Mouse (Mus musculus): ENCODE data around the gene Tac4. TPM values are rescaled to one million over a fixed set of nuclear protein-coding genes. Genes with fewer than 3 reads are reported as not detected.
A peak's percentile ranks its signal among the peaks of the same experiment; 100 is the strongest.

The Tac4 gene
- polyA plus RNA-seq, 1 experiment = 0.44 TPM

GRCm38 (mm10) chr11:95255747-95256146, 5.6 kb upstream of the Tac4 start:
- H3K27ac ChIP-seq (ENCODE audit: insufficient read depth, low read length) = no peak overlapping the region
- no peak overlapping the region for H3K4me3 ChIP-seq (ENCODE audit: extremely low read depth, insufficient read depth, insufficient read length)
- WGBS = 81% methylated on average over 6 of the region's 6 CpGs
- DNase-seq (ENCODE audit: low read depth in 1 of 2, low spot score in 2 of 2) = no peak
- no peaks in the 10 kb centered on the region for H3K27me3 ChIP-seq (ENCODE audit: control insufficient read depth, insufficient read depth, low read length)
- peaks cover 6% of the 10 kb centered on the region for H3K4me1 ChIP-seq (ENCODE audit: control insufficient read depth, insufficient read depth, insufficient read length)
- no peaks in the 10 kb centered on the region for H3K36me3 ChIP-seq (ENCODE audit: control insufficient read depth, insufficient read depth, low read length)
- TF ChIP-seq POLR2A (IDR thresholded peaks at IDR 0.05; ENCODE audit: low read depth, low read length) (no peak), CTCF (IDR thresholded peaks at IDR 0.05; ENCODE audit: extremely low read depth, insufficient read depth, insufficient read length, insufficient replicate concordance) (no peak)

GRCm38 (mm10) chr11:95257930-95258329, 3.4 kb upstream of the Tac4 start:
- no peak for TF ChIP-seq POLR2A (IDR thresholded peaks at IDR 0.05; ENCODE audit: low read depth, low read length)
- no peak for TF ChIP-seq CTCF (IDR thresholded peaks at IDR 0.05; ENCODE audit: extremely low read depth, insufficient read depth, insufficient read length, insufficient replicate concordance)
- peaks cover 15% of the 10 kb centered on the region for H3K4me1 ChIP-seq (ENCODE audit: control insufficient read depth, insufficient read depth, insufficient read length)
- no peak overlapping the region for H3K4me3 ChIP-seq (ENCODE audit: extremely low read depth, insufficient read depth, insufficient read length)
- no peak overlapping the region for H3K27ac ChIP-seq (ENCODE audit: insufficient read depth, low read length)
- DNase-seq (ENCODE audit: low read depth in 1 of 2, low spot score in 2 of 2) = no peak
- 65% methylated on average over 4 of the region's 4 CpGs for WGBS
- H3K27me3 ChIP-seq (ENCODE audit: control insufficient read depth, insufficient read depth, low read length) = no peaks in the 10 kb centered on the region
- no peaks in the 10 kb centered on the region for H3K36me3 ChIP-seq (ENCODE audit: control insufficient read depth, insufficient read depth, low read length)

DNA sequence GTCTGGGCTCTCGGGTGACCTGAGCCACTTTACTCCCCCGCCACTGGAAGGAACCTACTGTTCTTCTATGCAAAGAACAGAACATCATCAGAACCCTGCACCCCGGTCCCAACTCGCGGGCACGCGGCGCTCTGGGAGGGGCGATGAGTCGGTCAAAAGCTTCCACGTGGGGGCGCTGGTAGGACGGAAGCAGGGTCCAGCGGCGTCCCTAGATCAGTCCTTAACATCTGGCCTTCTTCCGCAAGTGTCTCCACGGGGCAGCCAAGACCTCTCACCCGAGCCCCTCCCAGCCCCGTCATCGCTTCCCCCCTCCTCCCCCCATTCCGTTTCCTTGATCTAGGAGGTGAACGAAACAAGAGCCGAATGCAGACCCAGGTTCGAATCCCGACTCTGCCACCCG, 2.8 kb upstream of the Tac4 start:
- peak overlapping the region; percentile 70 for H3K4me3 ChIP-seq (ENCODE audit: extremely low read depth, insufficient read depth, insufficient read length)
- H3K4me1 ChIP-seq (ENCODE audit: control insufficient read depth, insufficient read depth, insufficient read length) = peaks cover 15% of the 10 kb centered on the region
- TF ChIP-seq POLR2A (IDR thresholded peaks at IDR 0.05; ENCODE audit: low read depth, low read length) (no peak), CTCF (IDR thresholded peaks at IDR 0.05; ENCODE audit: extremely low read depth, insufficient read depth, insufficient read length, insufficient replicate concordance) (peak; percentile 65)
- H3K36me3 ChIP-seq (ENCODE audit: control insufficient read depth, insufficient read depth, low read length) = no peaks in the 10 kb centered on the region
- peak; percentile 55 to 86 for DNase-seq (ENCODE audit: low read depth in 1 of 2, low spot score in 2 of 2)
- under 1% methylated on average over 26 of the region's 26 CpGs for WGBS
- H3K27ac ChIP-seq (ENCODE audit: insufficient read depth, low read length) = peak overlapping the region; percentile 86
- H3K27me3 ChIP-seq (ENCODE audit: control insufficient read depth, insufficient read depth, low read length) = no peaks in the 10 kb centered on the region

DNA sequence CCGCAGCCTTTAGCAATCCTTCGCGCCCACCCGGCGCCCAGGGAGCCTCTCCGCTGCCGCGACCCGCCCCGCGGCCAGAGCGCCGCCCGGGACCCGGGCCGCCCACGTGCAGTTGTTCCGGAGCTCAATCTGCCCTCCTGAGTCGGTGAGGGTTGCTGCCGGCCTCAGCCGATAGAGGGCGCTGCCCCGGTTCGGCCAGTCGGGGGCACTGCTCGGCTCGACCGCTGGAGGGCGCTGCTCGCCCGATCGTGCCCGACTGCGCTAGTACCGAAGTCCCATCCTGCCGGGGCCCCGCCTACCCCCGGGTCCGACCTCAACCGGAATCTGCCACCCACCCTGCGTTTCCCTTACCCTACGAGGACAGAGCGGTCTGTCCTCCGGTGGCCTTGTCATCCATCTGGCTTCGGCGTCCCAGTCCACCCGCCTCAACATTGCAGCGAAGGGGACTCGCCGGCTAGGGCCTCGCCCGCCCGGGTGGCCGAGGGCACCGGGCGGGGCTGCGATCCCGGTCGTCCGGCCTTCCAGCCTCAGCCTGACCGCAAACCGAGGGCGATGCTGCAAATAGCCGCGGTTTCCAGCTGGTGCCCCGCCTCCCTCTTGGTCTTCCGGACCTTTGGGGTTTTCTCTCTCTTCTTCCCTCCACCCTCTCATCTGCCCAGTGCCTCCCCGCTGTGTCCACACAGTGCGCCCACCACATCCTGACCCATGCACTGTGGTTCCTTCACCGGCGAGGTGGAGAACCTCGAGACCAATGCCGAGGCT, 2.1 kb upstream of the Tac4 start:
- peak overlapping the region; percentile 96 for H3K27ac ChIP-seq (ENCODE audit: insufficient read depth, low read length)
- peak overlapping the region; percentile 70 for H3K4me3 ChIP-seq (ENCODE audit: extremely low read depth, insufficient read depth, insufficient read length)
- peak; percentile 77 to 90 for DNase-seq (ENCODE audit: low read depth in 1 of 2, low spot score in 2 of 2)
- peaks cover 15% of the 10 kb centered on the region for H3K4me1 ChIP-seq (ENCODE audit: control insufficient read depth, insufficient read depth, insufficient read length)
- H3K27me3 ChIP-seq (ENCODE audit: control insufficient read depth, insufficient read depth, low read length) = no peaks in the 10 kb centered on the region
- H3K36me3 ChIP-seq (ENCODE audit: control insufficient read depth, insufficient read depth, low read length) = no peaks in the 10 kb centered on the region
- TF ChIP-seq CTCF (IDR thresholded peaks at IDR 0.05; ENCODE audit: extremely low read depth, insufficient read depth, insufficient read length, insufficient replicate concordance) (peak; percentile 100), POLR2A (IDR thresholded peaks at IDR 0.05; ENCODE audit: low read depth, low read length) (peak; percentile 16)
- under 1% methylated on average over 73 of the region's 73 CpGs for WGBS

GRCm38 (mm10) chr11:95263816-95264454, 2.6 kb downstream of the Tac4 start:
- Histone ChIP-seq H3K36me3 (ENCODE audit: control insufficient read depth, insufficient read depth, low read length) (no peaks in the 10 kb centered on the region), H3K4me3 (ENCODE audit: extremely low read depth, insufficient read depth, insufficient read length) (no peak overlapping the region), H3K27ac (ENCODE audit: insufficient read depth, low read length) (peak overlapping the region; percentile 16; the same call in 1 of the 2 replicates), H3K4me1 (ENCODE audit: control insufficient read depth, insufficient read depth, insufficient read length) (peaks cover 15% of the 10 kb centered on the region), H3K27me3 (ENCODE audit: control insufficient read depth, insufficient read depth, low read length) (no peaks in the 10 kb centered on the region)
- TF ChIP-seq CTCF (IDR thresholded peaks at IDR 0.05; ENCODE audit: extremely low read depth, insufficient read depth, insufficient read length, insufficient replicate concordance) (no peak), POLR2A (IDR thresholded peaks at IDR 0.05; ENCODE audit: low read depth, low read length) (no peak)
- no peak for DNase-seq (ENCODE audit: low read depth in 1 of 2, low spot score in 2 of 2)
- 86% methylated on average over 11 of the region's 11 CpGs for WGBS

DNA sequence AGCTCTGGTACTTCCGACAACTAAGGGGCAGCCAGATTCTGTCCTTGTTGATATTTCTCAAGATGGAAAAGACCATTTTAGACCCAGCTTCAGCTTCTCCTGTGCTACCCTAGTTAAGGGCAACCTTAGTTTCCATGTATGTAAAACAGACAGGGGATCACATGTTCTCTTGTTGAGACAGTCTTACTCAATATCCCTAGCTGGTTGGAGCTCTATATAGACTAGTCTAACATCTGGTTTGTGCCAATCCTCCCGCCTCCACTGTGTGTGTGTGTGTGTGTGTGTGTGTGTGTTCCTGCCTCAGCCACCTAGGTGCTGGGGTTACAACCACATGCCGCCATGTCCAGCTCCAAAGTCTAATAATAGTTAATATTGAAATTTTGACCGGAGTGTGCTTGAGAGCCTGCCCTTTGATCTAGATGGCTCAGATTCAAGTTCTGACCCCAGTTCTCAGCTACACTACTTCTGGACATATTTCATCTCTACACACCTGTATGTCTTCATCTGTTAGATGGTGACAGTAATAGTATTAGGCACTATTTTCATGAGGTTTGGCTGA, 3.2 kb downstream of the Tac4 start:
- whole genome bisulfite sequencing = 90% methylated on average over 4 of the region's 4 CpGs
- Histone ChIP-seq H3K4me3 (ENCODE audit: extremely low read depth, insufficient read depth, insufficient read length) (no peak overlapping the region), H3K4me1 (ENCODE audit: control insufficient read depth, insufficient read depth, insufficient read length) (peaks cover 15% of the 10 kb centered on the region), H3K36me3 (ENCODE audit: control insufficient read depth, insufficient read depth, low read length) (no peaks in the 10 kb centered on the region), H3K27me3 (ENCODE audit: control insufficient read depth, insufficient read depth, low read length) (no peaks in the 10 kb centered on the region), H3K27ac (ENCODE audit: insufficient read depth, low read length) (no peak overlapping the region; the same call in 1 of the 2 replicates)
- no peak for DNase-seq (ENCODE audit: low read depth in 1 of 2, low spot score in 2 of 2)
- TF ChIP-seq CTCF (IDR thresholded peaks at IDR 0.05; ENCODE audit: extremely low read depth, insufficient read depth, insufficient read length, insufficient replicate concordance) (no peak), POLR2A (IDR thresholded peaks at IDR 0.05; ENCODE audit: low read depth, low read length) (no peak)
